Mouse (Mus musculus): ENCODE data around the gene Vps8.

DNA sequence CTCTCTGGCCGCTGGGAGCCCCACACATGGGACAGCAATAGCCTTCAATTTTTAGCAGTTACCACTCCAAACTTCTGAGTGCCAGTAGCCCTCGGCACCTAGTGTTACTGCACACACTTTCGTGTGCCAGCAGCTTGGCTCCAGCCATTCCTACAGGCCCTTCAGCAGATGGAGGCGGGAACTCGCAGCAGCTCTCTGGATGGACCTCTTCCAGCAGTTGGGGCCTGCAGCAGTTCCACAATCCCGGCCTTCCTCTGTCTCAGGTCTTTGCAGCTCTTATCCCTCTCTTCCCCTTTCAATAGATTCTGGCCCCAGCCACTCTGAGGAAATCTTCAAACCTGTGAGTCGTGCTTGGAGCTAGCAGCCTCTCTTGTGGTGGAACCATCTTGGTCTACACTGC is 253.9 kb downstream of the Vps8 start:
- TF ChIP-seq POLR2A (IDR thresholded peaks at IDR 0.05; ENCODE audit: low read depth, low read length) = no peak
- no peak for TF ChIP-seq CTCF (IDR thresholded peaks at IDR 0.05; ENCODE audit: borderline replicate concordance, insufficient read depth, low read length)
